In genomic region chr2:168257188-168257587, GRCm38 (mm10) we compare ENCODE assay signal across 18 mouse cellular contexts. TPM values are rescaled to one million over a fixed set of nuclear protein-coding genes. Genes with fewer than 3 reads are reported as not detected.
"Had no signal": no experiment of that assay in that cellular context is flagged by ENCODE, and none has a peak within 500 bp of the region (broad histone marks: within the 10 kb centered on the region; RNA-seq: fewer than 3 reads in every experiment).

No protein-coding gene starts in this region.

- DNase-seq: left cerebral cortex, postnatal 4 days; liver, postnatal 0 days; lung, embryonic 14.5 days; lung, postnatal 14 days; right cerebral cortex, postnatal 4 days; thymus, adult 18-20 months; thymus, postnatal 36 days had no signal

- H3K4me1 ChIP-seq: kidney, embryonic 15.5 days; midbrain, embryonic 12.5 days; midbrain, embryonic 15.5 days; neural tube, embryonic 13.5 days; stomach, embryonic 15.5 days had no signal

- H3K27me3 ChIP-seq: intestine, embryonic 15.5 days; limb, embryonic 15.5 days; midbrain, embryonic 15.5 days had no signal

- H3K36me3 ChIP-seq: intestine, embryonic 15.5 days; kidney, embryonic 15.5 days; limb, embryonic 12.5 days; limb, embryonic 15.5 days; midbrain, embryonic 12.5 days; midbrain, embryonic 15.5 days; neural tube, embryonic 13.5 days; stomach, embryonic 15.5 days had no signal

- H3K27ac ChIP-seq: intestine, embryonic 15.5 days; kidney, embryonic 15.5 days; limb, embryonic 12.5 days; limb, embryonic 15.5 days; liver, embryonic 14.5 days; macrophage; midbrain, embryonic 12.5 days; midbrain, embryonic 15.5 days; neural tube, embryonic 13.5 days; stomach, embryonic 15.5 days had no signal

- ATAC-seq: intestine, embryonic 15.5 days; liver, postnatal 0 days; midbrain, embryonic 15.5 days had no signal

- H3K4me3 ChIP-seq: intestine, embryonic 15.5 days; kidney, embryonic 15.5 days; limb, embryonic 12.5 days; limb, embryonic 15.5 days; midbrain, embryonic 12.5 days; midbrain, embryonic 15.5 days; myocyte; neural tube, embryonic 13.5 days; stomach, embryonic 15.5 days had no signal

RNA-seq across cellular contexts. Expression of gene Kcng1, which starts 24.3 kb away (rescaled TPM):
- polyA plus RNA-seq: macrophage, myocyte had no signal
